Mouse (Mus musculus): ENCODE data around the gene Ccser1. TPM values are rescaled to one million over a fixed set of nuclear protein-coding genes. Genes with fewer than 3 reads are reported as not detected.

Gene Ccser1
- total RNA-seq, 2 experiments from 2014 or later: 2.8 to 7.5 TPM

DNA sequence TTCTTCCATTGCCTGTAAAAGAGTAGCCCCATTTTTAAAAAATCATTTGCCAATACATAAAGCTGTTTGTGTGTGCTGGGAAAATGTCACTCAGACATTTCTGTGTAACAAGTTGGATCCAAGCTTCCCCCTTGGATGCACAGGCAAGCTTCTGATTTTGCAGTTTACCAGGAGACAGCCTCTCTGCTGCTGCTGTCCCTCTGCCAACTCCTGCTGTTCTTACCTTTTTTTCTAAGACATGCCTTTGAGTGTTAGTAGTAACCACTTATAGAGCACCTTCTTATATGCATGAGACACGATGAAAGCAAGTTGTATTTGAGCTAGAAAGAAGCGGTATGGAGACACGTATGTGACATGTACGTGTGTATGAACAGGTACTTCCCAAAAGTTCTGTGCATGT is 120.3 kb downstream of the Ccser1 start:
- DNase-seq: no peak

DNA sequence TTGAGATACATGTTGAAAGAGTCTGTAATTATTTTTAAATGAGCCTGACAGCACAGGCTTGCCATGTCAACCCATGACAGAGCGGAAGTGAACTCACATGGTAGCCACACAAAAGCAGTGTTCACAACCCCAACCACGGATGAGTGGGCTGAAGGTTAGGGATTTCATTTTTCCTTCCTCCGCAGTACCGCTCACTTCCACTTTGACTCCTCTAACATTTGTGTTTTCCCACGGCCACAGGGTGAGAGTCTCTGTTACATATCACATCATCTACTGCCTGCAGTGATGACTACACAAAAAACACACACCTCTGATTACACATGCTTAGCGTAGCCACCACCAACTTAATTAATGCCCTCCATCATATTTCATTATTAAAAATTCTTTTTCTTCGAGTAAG is 120.9 kb downstream of the Ccser1 start:
- DNase-seq: no peak

DNA sequence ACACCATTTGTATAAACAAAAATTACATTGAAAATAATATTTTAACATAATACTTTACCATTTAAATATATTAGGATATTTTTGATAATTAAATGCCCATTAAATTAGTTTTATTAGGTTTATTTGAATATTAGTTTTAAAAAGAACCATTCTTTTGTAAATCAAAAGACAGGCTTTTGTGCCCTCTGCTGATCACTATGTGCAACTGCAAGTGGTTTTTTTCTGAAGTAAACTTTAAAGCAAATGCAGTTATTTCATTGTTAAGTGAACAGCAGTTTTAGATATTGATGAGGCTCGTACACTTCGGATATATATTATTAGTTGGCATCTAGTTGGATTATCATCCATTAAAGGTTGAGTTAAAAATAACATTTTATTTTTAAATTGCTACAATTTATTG is 121.5 kb downstream of the Ccser1 start:
- peak; percentile 6 for DNase-seq

DNA sequence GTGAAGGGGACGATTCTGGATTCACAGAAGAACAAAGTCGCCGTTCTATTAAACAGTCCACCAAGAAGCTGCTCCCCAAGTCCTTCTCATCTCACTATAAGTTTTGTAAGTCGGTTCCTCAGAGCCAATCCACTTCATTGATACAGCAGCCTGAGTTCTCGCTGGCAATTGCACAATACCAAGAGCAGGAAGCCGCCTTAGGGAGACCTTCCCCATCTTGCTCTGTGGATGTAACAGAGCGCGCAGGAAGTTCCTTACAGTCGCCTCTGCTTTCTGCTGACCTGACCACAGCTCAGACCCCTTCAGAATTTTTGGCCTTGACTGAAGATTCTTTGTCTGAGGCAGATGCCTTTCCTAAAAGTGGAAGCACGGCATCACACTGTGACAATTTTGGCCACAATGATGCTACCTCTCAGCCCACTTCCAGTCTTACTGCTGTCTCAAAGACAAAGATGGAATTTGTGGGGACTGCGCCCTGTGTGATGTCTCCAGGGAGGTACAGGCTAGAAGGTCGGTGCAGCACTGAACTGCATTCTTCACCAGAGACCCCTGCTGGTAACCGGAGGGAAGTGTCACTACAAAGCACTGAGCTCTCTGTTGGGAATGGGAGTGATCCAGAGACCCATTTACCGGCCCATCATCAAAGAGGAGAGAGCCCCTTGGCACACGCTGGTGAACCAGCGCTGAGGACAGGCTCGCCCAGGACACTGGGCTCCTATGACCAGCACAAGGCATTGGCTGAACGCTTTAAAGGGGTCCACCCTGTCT is 131.4 kb downstream of the Ccser1 start:
- DNase-seq: no peak

DNA sequence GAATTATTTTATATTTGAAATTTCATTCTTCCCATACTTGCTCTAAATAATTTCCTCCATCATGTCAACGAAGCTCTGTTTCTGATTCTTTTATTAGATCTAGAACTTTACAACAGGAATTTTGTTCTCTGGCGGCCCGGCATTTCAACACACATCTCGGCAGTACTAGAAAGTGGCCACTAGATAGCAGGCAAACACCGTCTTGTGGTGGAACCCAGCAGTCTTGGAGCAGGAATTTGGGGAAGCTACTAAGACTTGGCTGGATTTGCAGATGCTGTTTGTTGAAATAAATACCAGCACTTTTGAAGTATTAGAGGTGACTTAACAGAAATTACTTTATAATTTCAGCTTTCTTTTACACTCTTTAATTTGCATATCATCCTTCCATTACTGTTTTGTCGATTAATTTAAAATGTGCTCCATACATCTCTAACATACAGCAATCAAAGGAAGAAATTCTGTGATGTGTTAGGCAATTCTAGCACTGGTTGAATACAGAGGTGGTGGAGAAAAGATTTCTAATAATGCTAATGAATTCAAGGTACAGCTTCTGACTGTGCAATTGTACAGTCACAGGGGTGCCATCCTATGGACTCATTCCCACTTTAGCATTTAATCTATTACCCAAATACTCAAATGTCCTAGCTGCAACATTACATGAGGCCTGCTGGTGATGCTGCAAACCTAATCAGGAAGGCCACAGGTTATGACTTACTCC is 135.9 kb downstream of the Ccser1 start:
- DNase-seq: peak; percentile 40

DNA sequence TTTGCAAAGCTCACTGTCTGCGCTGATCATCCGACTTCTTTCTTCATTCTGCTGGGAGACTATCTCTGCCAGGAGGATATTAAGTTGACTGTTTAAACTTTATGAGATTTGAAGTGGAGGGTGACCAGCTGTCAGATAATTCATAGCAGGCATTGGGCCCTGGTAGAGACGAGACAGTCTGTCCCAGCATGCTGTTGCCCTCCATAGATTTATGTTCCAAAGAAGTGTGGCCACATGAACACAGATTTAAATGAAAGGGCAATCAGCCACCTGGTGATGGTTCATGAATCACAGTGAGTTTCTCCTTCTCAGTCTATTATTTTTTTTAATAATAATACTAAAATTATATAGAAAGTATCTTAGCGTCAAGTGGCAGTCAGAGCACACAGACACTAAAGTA is 140.7 kb downstream of the Ccser1 start:
- no peak for DNase-seq

DNA sequence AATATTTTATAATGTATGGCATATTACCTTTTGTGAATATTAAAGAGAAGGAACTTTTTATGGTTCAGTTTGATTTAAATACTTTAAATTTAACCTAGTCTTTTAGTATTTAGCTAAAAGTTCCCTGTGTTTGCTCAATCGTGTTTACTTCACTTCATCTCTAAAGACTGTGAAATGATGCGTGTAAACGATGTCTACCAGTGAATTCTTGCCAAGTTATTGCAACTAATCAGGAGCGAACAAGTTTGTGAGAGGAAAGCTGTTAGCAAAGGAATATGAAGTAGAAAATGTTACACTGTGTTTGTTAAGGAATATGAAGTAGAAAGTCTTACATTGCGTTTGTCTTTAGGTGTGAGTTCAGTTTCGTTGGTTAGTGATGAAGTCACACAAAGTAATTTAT is 142.2 kb downstream of the Ccser1 start:
- DNase-seq: no peak

DNA sequence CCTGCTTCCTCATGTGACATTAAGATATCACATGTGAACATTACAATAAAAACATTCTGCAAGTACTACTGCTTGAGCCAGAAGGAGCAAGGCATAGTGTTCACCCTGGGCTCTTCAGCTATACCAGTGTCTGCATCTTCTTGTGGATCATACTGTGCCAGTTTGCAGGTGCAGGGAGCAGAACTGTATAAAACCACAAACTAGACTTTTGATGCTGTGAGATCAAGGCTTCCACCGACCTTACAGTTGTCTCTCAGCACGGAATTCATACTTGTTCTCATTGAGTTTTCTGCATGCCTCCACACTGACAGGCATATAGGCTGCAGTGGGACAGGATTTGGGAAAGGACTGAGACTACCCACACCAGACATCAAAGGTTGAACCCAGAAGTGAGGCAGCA is 146.0 kb downstream of the Ccser1 start:
- no peak for DNase-seq

DNA sequence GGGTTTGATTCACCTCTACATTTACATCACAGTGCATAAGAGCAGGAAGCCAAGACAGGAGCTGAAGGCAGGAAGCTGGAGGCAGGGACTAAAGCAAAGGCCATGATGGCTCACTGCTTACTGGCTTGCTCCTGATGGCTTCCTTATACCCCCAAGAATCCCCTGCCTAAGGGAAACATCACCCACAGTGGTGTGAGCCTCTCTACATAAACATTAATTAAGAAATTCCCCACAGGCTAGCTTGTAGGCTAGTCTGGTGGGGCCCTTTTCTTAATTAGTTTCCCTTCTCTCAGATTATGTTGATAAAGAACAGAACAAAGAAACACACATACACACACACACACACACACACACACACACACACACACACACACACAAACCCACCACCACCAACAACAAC is 148.9 kb downstream of the Ccser1 start:
- DNase-seq: no peak

DNA sequence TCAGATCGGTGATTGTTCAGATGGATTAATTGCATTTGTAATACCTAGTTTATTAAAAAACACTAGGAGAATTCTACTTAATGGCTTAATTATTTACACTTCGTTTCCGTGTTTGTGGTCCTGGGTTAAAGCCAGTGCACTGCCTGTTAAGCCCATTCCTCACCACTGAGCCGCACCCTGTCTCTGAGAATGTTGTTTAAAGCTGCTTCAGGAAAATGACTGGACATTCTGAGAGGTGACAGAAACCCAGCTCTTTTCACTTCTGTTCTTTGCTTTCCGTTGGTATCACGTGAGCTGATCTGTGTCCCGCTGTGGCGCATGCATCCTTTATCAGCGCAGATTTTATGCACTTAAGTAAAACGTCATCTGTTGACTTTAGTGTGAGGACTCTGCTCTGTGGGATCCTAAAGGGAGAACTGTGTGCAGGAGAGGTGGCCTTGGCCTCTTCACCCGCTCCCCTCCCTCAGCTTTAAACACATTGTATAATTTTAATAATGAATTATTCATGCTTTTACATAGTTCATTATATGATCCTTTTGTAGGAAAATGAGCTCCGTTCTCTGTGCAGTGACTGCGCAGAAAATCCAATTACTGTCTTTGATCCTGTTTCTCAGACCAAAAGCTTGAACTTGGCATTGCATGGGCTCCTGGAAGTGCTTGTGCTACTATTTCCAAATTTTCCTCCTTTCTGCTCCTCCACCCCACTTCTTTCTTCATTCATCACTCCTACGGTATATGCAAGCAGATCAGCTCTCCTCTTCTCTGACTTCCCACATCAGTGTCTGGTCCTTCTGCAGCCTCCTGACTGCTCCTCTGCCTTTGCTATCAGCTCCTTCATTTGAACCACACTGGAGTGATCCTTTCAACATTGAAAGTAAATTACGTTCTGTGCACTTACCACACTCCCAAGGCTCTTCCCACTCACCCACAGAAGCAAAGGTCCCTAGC is 149.7 kb downstream of the Ccser1 start:
- DNase-seq: no peak

DNA sequence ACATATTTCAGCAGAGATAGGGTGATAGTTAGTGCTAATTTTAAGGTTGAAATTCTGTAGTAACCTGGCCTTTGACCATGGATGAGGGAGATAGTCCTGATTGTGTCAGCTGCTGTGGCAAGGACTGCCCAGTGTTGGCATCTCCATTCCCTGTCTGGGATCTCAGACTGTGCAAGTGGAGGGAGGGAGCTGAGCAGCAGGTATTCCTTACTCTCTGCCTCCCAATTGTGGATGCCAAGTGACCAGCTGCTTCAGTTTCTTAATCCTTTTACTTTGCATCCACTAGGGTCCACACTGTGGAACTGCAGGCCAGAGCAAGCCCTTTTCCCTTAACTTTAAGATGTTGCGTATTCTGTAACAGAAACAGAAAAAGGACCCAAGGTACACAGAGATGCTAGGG is 154.3 kb downstream of the Ccser1 start:
- DNase-seq: no peak

DNA sequence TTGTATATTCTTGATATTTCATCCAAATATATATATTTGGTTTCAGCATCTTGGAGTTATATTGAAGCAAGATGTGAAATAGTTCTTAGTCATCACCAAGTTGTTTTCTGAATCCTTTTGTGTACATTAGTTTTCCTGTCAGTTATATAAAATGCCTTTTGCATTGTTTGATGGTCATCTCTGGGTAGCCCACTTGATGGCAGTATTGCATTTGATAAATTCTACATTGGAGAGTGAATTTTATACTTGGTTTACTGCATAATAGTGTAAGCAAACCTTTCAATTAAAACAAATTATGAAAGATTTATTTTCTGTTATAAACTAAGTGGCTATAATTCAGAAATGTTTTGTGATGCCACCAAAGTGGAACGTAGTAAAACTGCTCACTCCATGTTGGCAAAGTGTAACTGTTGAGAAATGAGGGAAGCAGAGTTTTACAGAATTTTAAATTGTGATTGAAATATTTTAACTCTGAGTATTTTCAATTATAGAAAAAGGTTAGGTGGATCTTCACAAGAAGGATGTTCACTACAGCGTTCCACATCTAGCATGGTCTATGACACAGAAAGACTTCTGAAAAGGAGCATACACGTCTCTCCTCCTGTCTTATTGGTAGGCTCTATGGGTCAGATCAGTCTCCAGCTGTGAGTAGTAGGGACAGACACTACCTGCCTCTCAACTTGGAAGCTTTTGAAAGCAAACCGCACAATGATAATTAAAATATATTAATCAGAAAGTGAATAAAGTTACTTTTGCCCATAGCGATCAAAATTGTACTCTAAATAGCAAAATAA is 167.1 kb downstream of the Ccser1 start:
- no peak for DNase-seq

DNA sequence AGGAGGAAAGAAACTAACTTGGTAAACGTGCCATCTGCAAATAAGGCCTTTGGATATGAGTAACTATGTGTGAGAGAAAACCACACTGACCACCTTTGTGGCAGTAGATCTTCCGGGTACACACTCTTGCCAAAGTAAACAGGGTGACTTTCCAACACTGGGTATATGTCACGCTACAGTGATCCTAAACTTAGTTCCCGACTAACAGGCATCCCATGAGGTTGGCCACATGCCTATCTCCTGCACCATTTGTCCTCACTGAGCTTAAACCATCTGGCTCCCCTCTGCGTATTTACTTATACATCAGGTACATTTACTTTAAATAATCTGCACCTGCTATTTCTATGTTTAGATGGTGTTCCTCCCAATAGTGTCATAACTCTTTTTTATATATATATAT is 183.6 kb downstream of the Ccser1 start:
- DNase-seq: no peak

DNA sequence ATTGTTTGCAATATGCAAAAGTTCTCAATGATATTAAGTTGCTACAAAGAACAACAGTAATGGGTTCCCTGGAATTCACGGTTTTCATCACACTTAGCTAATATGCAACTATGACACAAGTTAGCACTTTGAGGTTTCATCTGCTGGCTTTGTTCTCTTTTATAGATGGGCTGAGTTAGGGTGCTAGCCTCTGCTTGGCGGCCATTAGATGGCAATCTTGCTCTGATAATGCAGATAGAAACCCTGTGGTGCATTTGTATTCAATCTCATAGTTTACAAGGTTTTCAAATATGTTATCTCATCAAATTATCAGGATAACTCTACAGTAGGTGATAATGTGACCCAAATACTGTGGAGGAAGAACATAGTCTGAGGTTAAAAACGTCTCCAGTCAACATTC is 202.4 kb downstream of the Ccser1 start:
- no peak for DNase-seq

DNA sequence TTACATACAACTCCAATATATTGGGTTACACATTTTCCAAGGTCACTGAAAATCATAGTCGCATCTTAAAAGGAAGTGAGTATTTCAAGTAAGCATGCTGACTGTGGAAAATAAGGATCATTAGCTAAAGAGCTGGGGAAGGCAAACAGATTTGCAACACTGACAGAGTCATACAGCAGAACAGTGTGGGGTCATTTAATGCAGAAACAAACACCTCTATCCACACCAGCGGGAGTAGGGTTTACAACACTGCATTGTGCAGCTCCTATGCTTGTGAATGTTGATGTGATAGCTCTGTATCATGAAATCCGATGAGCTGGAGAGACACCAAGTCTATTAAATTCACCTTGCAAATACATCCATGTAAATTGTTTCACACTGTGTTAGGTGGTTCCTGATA is 202.9 kb downstream of the Ccser1 start:
- DNase-seq: no peak

DNA sequence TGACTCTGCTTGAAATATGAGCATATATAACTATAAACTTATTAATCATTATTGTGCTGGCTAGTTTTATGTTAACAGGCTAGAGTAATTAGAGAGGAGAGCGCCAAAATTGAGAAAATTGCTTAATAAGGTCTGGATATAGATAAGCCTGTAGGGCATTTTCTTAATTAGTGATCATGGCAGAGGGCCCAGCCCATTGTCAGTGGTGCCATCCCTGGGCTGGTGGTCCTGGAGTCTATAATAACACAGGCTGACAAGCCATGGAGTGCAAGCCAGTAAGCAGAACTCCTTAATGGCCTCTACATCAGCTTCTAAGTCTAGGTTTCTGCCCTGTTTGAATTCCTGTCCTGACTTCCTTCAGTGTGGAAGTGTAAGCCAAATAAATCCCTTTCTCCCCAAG is 206.9 kb downstream of the Ccser1 start:
- DNase-seq: no peak

DNA sequence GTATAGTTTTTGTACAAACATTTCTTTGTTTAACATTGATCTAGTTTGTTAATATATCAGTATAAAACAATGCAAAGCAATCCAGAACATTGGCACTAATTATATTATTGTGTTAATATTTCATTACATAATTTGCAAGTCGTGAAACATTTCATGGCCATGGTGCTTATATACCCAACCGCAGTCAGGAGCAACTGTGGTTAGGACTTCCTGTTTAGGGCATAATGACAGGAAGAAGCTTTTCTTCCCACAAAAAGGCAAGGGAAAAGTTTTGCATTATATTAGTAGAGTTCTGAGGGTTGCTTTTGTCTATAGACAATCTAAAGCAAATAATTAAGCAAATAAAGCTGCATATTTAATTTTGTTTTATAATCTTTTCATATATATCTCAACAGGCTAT is 247.4 kb downstream of the Ccser1 start:
- no peak for DNase-seq

DNA sequence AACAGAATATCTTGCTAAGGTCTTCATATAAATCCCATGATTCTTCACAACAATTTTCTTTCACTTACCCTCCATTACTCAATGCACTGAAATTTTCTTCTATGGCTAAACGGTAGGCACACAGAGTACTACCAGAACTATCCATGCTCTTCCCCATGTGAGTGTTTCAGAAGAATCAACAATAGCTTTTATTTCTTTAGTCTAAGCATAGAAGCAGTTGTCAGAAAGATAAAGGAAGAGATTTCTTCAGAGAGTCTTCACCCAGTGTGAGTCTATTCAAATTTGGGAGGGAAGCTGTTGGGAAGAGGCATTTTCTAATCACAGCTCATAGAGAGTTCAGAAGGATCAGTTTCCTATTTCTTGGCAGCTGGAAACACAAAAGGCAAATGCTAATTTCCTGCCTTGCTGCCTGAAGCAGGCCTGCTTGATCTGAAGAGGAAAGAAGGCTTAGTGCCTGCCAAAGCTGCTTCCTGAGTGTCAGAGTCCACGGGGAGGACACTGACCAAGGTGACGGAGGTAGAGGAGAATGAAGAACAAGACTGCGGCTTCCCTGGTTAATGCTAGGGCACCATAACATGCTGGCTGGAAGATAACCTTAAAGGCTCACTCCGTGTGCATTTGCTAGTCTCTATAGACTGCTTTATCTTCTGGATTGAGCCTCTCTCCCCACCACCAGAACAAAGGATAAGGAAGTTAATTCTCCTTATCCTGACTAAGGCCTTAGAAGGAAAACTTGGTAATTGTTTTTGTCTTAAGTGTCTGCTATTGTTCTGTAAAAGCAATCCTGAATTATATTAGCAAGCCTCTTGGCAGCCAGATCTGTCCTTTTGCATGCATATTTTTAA is 251.0 kb downstream of the Ccser1 start:
- peak; percentile 3 for DNase-seq

DNA sequence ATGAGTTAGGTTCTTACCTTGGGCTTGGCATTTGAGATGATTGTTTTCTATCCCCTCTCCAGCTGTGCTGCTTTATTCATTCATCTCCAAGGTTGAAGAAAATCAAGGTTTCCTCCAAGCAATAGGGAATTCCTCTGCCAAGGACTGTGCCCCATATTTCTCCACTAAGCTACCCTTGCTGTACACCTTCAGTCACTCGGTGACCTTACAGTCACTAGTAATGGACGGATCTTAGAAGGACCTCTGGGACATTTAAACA is 251.5 kb downstream of the Ccser1 start:
- DNase-seq: no peak

DNA sequence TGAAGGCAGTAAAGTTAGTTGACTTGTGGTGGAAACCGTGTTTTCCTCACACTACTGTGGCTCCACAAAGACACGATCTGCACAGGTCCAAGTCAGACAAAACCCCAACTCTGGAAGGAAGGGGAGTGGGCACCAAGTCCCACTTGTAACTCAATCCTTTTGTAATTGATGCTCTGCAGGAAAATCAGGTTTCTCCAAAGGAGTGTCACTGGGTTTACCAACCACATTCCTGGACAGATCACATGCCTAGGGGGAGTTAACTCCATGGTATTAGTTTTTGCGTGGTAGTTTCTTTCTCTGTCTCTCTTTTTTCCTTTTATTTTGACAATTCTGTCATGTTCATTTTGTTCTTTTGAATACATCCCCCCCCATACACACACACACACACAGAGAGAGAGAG is 252.0 kb downstream of the Ccser1 start:
- no peak for DNase-seq

DNA sequence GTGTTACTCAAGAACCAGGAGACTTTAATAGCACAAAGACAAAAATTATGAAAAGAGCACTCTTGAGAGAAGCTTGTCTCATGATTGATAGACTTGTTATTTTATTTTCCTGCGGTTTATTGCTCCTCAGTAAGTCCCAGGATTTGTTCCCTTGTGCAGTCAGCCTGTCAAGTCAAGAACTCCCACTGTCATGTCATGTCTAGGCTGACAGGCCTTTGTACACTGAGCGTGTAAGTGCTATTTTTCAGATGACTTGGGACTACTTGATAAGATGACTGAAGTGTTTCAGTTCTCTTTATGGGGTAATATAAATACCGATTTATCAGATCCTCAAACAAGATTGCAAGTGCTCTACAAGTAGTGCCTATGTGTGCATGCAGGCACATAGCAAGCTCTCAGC is 252.6 kb downstream of the Ccser1 start:
- no peak for DNase-seq
